Mouse (Mus musculus) kidney, adult 18-20 months (tissue): ENCODE measurements at regions not wholly inside any gene's neighbourhood (a gene's known extent, or its start where the extent isn't known, plus 50 kb on each side); places are given as distances from the start of the nearest gene placed in this dataset.
A peak's percentile ranks its signal among the peaks of the same experiment; 100 is the strongest.
"Not testable (repeated sequence)": the region's sequence is repeated elsewhere in the genome, so short reads cannot be mapped to it uniquely, and the experiment has no call there.

Source experiments
- DNase-seq: peaks from one replicate; pipeline ENCODE4 v3.0.0; 2021

DNA sequence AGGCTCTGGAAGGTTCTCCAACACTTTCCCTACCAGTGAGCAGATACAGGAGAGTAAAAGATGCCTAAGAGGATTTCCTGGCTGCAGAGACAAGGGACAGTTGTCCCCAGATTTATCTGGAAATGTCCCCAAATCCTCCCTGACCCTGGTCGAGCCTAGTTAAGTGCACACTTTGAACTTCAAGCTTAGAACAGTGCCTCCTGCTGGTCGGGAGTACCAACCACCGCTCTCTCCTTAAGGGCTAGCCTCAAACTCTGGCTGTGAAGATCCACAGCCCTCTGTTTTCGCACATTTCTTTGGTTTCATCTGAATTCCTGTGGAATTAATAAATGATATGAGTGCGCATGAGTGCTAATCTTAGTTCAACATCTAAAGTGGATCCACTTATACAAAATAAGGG lies 146.1 kb upstream of the Sfswap start:
- peak; percentile 6 for DNase-seq

DNA sequence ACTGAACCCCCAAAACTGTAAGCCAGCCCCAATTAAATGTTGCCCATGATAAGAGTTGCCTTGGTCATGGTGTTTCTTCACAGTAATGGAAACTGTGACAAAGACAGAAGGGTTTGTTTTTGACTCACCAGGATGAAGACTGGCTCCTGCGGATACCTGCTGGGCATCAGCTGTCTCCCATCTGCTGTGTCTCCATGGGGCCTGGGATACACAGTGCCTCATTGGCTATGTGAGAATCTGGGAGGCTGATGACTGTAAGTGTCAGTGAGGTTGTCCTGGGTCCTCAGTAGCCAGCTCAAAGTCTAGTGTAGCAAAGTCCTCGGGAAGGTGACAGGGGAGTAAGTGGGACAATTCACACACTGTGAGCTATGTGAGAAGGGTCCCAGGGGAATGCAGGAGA lies 139.5 kb upstream of the Sfswap start:
- DNase-seq, result no peak

- no peak for DNase-seq
These were observed 137.8 kb upstream of the Sfswap start for GRCm38 (mm10) chr5:129363189-129363588.

DNA sequence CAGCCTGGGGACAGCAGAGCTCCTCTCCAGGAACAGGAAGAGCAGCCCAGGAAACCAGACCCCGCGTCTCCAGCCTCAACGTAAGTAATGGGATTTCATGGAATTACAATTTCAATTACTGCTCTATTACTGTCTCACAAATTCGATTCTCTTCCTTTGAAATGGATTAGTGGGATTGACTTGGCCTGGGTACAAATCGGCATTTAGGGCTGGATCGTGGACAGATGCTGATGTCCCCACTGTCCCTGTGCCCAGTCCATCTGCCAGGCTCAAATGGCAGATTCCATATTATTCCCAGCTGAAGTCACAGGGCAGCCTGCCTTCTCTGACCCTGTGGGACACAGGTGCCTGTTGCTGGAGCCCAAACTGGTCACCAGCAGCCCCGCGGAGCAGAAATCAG lies 136.0 kb upstream of the Sfswap start:
- no peak for DNase-seq

DNA sequence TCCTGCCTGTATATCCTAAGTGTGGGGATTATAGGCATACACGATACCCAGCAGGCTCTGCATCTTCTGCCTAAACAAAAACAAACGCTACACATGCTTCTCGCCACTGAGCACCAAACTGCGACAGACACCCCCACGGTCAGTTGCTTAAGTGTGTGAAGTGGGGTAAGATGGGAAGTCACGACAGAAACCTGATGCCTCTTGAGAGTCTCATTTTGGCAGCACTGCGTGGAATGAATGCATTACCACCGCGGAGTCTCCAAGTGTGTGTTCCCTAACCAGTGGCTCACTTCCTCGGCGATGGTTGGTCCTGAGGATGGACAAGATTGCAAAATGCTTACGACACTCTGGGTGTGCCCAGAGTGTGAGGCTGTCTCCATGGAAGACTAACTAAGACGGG lies 133.8 kb upstream of the Sfswap start:
- DNase-seq, result no peak

DNA sequence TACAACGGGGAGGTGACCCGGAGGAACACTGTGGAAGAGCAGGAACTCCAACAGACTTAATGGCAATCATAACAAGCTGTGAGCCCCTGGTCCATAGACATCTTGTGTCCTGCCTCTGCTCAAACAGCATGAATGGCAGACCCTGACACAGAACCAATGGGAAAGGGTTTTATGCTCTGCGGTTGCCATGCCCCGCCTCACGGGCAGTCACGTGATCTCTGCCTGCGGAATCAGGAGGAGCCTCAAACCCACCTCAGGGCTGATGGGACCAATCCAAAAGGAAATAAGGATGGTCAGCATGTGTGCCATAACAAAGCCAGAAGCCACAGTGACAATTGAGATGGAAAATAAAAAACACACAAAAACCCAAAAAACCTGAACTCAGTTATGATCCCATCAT lies 120.2 kb upstream of the Sfswap start:
- DNase-seq, result no peak

GRCm38 (mm10) chr5:129384976-129385375 lies 116.0 kb upstream of the Sfswap start:
- DNase-seq, result no peak

DNA sequence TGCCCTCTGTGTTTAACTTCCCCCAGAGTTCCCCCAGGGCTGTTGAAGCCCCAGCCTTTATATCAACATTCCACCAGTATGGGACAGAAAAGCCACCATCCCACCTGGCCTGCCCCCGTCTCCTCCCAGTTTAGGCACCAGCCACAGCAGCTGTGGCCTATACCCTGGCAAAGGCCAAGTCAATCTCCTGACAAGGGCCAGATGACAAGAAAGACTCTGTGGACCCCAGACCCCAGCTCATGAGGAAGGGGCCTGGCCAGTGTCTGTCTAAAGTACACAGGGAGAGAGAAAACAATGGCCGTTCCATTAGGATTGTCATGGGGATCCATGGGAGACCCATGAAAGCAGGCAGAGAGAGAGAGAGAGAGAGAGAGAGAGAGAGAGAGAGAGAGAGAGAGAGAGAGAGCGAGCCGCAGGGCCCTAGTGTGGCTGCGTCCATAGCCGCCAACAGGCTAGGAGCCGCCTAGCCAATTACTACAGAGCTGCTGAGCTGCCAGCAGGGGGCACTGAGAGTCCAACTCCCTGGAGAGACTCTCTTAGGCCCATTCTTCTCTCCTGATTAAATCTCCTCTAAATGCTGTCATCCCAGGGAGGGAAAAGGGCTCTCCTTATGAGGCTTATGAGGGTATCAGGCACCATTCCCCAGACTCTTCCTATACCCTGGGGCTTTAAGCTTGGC lies 114.9 kb upstream of the Sfswap start:
- not testable (repeated sequence) for DNase-seq

DNA sequence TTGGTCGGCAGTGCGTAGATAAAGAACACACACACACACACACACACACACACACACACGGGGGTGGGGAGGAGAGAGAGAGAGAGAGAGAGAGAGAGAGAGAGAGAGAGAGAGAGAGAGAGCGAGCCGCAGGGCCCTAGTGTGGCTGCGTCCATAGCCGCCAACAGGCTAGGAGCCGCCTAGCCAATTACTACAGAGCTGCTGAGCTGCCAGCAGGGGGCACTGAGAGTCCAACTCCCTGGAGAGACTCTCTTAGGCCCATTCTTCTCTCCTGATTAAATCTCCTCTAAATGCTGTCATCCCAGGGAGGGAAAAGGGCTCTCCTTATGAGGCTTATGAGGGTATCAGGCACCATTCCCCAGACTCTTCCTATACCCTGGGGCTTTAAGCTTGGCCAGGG lies 114.3 kb upstream of the Sfswap start:
- not testable (repeated sequence) for DNase-seq

GRCm38 (mm10) chr5:129387301-129387700 lies 113.7 kb upstream of the Sfswap start:
- DNase-seq, result no peak

DNA sequence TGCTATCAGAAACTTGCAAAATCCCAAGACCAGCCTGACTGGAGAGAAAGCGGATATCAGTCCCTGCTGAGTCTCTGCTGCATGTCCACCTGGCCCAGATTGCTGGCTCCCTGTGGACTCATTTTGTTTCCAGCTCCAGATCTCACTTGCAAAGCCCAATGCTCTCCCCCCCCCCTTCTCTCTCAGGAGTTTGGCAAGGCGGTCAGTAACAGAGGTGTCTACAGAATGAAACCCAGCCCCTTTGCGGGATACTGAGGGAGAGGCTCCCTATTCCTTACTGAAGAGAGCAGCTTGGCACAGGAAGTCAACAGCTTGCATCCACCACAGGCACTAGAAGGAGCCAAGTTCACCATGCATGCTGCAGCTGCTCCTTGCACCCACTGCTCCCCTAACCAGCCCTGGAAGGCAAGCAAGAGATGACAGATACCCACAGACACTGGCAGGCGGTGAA lies 110.1 kb upstream of the Sfswap start:
- no peak for DNase-seq

DNA sequence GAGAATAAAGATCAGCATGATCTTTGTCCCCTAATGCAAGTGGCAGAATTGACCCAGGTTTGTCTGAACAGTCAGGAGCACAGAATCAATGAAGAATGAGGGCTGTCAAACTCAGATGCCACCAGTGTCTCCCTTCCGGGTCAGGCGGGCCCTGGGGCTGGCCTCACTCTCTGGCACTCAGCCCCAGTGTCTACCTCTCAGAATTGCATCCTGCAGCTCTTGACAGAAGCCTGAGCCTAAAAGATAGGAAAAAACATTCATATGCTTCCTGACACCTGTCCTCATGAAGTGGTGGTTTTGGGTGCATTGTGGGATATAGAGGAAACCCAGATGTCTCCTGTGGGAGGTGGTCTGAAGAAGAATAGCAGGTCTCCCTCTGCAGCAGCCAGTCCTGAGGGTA lies 107.9 kb upstream of the Sfswap start:
- DNase-seq, result no peak

DNA sequence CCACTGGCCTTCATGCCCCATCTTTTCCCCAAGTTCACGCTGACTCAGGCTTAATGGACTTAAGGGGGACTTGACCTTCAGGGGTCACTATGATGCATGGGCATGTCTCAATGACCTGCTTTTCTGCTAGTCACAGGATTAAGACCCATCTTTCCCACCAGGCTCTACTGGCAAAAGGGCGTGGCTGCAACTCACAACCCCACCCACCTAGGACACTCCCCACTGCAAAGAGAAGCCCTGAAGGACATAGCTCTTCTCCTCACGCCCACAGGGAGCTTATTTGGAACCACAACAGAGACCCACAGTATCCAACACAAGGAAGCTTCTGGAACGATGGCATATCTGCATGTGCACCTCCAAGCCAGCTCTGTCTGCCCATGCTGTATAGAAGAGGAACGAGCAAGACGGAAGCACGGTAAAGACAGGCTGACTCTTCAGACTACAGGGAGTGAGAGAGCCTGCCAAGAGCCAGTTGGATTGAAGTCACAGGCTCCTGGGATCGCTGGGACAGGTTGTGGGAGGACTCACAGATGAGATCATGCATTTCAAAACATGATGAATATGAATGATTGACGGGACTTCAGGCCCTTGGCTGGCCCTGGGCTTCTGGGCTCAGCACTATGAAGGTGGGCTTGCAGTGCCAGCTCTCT lies 107.3 kb upstream of the Sfswap start:
- no peak for DNase-seq

DNA sequence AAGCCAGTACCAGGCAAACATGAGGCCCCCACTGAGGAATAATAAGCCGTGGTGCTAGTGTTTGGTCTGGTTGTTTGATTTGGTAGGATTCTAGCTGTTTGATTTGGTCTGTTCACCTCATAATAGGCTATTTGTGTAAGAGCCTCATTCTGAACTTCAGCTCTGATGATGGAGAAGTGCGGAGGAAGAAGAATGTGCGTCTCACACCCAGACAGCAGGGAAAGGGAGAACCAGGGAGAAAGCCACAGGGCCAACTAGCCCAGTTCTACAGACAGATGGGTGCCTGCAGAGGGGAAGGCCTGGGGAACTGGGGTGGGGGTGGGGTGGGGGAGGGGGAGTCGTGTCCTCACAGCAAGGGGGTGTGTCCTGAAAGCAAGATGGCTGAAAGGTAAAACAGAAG lies 106.6 kb upstream of the Sfswap start:
- DNase-seq, result no peak

- DNase-seq, result no peak
These were observed 103.7 kb upstream of the Sfswap start for GRCm38 (mm10) chr5:129397311-129397710.

- DNase-seq, result no peak
These were observed 94.8 kb upstream of the Sfswap start for GRCm38 (mm10) chr5:129406259-129406658.

GRCm38 (mm10) chr5:129409440-129410004 lies 91.5 kb upstream of the Sfswap start:
- peak; percentile 49 for DNase-seq

GRCm38 (mm10) chr5:129412161-129412560 lies 88.9 kb upstream of the Sfswap start:
- DNase-seq, result no peak

GRCm38 (mm10) chr5:129414960-129415706 lies 85.9 kb upstream of the Sfswap start:
- DNase-seq, result peak; percentile 23

DNA sequence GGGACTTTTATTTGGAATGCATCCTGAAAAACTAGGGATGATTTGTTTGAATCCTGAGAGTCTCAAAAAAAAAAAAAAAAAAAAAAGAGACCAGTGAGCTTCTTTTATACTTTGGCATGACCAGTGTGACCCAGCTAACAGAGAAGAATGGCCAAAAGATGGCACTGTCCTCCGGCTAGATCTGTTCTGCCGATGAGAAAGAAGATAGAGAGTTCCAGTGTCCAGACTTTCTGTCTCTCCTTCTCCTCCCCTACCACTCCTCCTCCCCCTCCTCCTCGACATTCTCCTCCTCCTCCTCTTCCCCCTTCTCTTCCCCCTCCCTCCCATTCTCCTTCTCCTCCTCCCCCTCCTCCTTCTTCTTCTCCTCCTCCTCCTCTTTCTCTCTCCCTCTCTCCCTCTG lies 84.6 kb upstream of the Sfswap start:
- DNase-seq, result no peak

DNA sequence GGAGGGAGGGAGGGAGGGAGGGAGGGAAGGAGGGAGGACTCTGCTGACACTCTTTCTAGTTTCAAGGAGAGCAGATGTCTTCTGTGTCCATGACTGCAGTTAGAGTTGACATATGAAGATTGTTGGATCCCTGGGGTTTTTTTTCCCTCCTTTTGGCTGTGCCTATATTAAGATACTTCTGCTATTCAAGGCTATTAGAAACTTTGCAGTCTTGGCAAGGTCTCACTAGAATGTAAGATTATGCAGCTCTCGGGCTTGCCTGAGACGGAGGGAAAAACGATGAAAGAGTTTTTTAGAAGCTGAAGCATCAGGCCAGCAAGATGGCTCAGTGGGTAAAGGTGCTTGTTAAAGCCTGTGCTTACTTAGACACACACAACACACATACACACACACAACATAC lies 83.5 kb upstream of the Sfswap start:
- no peak for DNase-seq

DNA sequence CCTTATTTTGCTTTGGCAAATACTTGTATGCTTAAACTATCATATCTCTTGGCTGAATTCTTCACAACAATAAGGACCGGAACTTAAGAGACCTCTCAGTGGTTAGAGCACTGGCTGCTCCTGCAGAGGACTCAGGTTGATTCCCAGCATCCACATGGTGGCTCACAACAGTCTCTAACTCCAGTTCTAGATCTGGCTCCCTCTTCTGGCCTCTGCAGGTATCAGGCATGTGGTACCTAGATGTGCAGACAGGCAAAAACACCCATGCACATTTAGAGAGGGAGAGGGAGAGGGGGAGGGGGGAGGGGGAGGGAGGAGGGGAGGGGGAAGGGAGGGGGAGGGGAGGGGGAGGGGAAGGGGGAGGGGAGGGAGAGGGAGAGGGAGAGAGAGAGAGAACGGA lies 80.0 kb upstream of the Sfswap start:
- DNase-seq, result no peak

DNA sequence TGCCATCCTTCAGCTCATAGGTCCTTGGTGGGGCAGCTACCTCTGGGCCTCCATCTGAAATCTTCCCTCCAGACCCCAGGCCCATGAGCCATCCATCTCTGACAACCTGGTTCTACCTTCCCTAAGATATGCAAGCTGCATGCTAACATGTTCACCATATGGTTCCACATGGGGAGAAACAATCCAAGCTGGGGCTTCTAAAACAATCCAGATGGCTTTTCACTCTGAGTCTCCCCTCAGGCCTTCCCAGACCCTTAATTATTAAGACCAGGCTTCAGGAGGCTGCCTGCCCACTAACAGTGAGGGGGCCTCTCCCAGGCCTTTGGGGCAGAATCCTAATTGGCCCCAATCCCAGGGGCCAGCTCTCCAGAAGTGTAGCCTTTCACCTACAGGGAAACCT lies 71.1 kb upstream of the Sfswap start:
- no peak for DNase-seq

DNA sequence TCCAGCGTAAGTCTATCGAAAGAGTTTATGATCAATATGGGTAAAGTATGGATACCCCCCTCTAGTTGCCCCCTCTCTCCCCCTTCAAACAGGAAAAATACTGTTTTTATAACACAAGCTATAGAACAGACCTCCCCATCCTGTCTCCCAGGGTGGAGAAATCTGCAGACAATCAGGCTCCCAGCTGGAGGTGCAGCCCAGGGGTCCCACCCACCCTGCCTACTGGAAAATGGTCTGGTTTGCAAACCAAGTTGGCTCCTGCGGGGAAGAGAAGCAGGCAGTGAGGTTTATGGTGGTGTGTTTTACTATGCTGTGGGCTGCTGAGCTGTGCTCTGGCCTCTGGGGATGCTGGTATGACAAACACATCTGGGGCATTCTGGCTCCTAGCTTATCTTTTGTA lies 70.7 kb upstream of the Sfswap start:
- DNase-seq, result no peak
